Mouse (Mus musculus) brown adipose tissue, adult 24 weeks (tissue): ENCODE measurements around the gene Ap2m1. TPM values are rescaled to one million over a fixed set of nuclear protein-coding genes. Genes with fewer than 3 reads are reported as not detected.

Source experiments
- polyA plus RNA-seq: library from polyadenylated mRNA; stranded (reverse); fragments of >200 nt; gene quantifications from 2 replicates; pipeline ENCODE4 v1.2.4, GENCODE M21; 2012; ENCODE audit not compliant: missing spikeins, insufficient read depth, insufficient read length

Gene Ap2m1
- polyA plus RNA-seq, 1 experiment = 86.4 TPM

Other genes starting within 250 kb of the Ap2m1 start
- 73.4 and 78.8 TPM in 2 replicates for gene Parl, start 233.1 kb upstream of the Ap2m1 start, polyA plus RNA-seq
- 0.79 TPM in 1 of 2 replicates, not detected in the other for gene Cyp2ab1, start 210.1 kb upstream of the Ap2m1 start, polyA plus RNA-seq
- 21.2 and 21.3 TPM in 2 replicates for gene Abcc5, start 109.1 kb upstream of the Ap2m1 start, polyA plus RNA-seq
- gene Eif2b5, start 36.7 kb upstream of the Ap2m1 start, polyA plus RNA-seq = 35.8 and 42.2 TPM in 2 replicates
- gene Dvl3, start 18.5 kb upstream of the Ap2m1 start, polyA plus RNA-seq = 19.9 and 25.2 TPM in 2 replicates
- 43.3 and 44.3 TPM in 2 replicates for gene Abcf3, start 13.1 kb downstream of the Ap2m1 start, polyA plus RNA-seq
- not detected in 2 replicates for gene Vwa5b2, start 54.0 kb downstream of the Ap2m1 start, polyA plus RNA-seq
- gene Eef1akmt4, start 76.1 kb downstream of the Ap2m1 start, polyA plus RNA-seq = 3.6 and 8.2 TPM in 2 replicates
- gene Gm49333, start 76.1 kb downstream of the Ap2m1 start, polyA plus RNA-seq = not detected in 2 replicates
- gene Alg3, start 76.3 kb downstream of the Ap2m1 start, polyA plus RNA-seq = 15.9 and 17.3 TPM in 2 replicates
- gene Camk2n2, start 85.8 kb downstream of the Ap2m1 start, polyA plus RNA-seq = 0.88 and 4.0 TPM in 2 replicates
- gene Ece2, start 94.3 kb downstream of the Ap2m1 start, polyA plus RNA-seq = not detected in 2 replicates
- gene Psmd2, start 116.2 kb downstream of the Ap2m1 start, polyA plus RNA-seq = 120 and 145 TPM in 2 replicates
- gene Eif4g1, start 132.8 kb downstream of the Ap2m1 start, polyA plus RNA-seq = 168 and 178 TPM in 2 replicates
- 1.5 and 3.8 TPM in 2 replicates for gene Fam131a, start 157.8 kb downstream of the Ap2m1 start, polyA plus RNA-seq
- gene Polr2h, start 182.2 kb downstream of the Ap2m1 start, polyA plus RNA-seq = 21.2 and 22.7 TPM in 2 replicates
- gene Clcn2, start 182.3 kb downstream of the Ap2m1 start, polyA plus RNA-seq = 0.67 TPM in 1 of 2 replicates, not detected in the other
- gene Chrd, start 197.6 kb downstream of the Ap2m1 start, polyA plus RNA-seq = 0.71 and 0.88 TPM in 2 replicates
- gene Thpo, start 199.0 kb downstream of the Ap2m1 start, polyA plus RNA-seq = not detected in 2 replicates